Mouse (Mus musculus) cerebellum, adult 9-11 months (tissue): Measurements from ENCODE around the gene Gtf2h2.
"Not testable (repeated sequence)": the region's sequence is repeated elsewhere in the genome, so short reads cannot be mapped to it uniquely, and the experiment has no call there.

ENCODE experiments used
- DNase-seq: peaks from one replicate; pipeline ENCODE4 v3.0.0; 2022

Gene Gtf2h2

GRCm38 (mm10) chr13:100492061-100492787, at the start of gene Gtf2h2:
Gene Gtf2h2, minus strand, starts transcription at chr13:100492579.
- DNase-seq: peak; percentile 80

DNA sequence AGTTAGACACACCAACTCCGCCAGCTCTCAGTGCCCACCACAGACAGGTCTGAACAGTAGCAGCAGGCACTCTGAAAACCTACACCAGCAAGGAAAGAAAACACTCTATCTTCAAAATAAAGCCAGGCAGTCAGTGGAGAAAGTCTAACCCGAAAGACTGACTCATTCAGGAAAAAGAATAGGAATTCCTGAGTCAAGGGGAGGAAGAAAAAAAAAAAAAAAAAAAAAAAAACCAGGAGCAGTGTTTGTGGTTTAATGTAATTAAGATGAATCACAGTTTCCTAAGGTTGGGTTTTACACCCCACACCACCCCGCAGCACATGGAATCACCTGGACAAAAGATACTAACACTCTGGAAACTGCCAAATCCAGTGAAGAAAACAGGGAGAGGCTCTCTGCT, 43.8 kb upstream of the Gtf2h2 start:
- DNase-seq: no peak

- no peak for DNase-seq
These were observed 40.5 kb upstream of the Gtf2h2 start for GRCm38 (mm10) chr13:100532788-100533365.

DNA sequence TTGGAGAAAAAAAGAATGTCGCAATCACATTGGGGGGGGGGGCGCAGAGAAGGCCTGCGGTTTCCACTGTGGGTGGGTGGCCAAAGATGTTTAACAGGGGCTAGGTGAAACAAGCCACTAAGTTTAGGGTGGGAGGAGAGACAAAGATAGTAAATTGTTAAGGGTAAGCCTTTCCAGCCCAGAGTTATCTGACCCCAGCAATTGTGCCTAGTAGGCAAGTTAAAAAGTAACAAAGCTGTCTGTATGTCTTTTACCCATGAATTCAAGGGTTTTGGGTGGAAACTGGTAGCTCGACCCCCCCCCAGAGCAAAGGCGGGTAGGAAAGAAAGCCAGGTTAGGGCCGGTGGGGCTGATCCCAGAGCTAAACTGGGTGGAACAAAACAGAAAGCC, 34.3 kb upstream of the Gtf2h2 start:
- DNase-seq: no peak

GRCm38 (mm10) chr13:100525935-100526648, 33.7 kb upstream of the Gtf2h2 start:
- peak; percentile 68 for DNase-seq

DNA sequence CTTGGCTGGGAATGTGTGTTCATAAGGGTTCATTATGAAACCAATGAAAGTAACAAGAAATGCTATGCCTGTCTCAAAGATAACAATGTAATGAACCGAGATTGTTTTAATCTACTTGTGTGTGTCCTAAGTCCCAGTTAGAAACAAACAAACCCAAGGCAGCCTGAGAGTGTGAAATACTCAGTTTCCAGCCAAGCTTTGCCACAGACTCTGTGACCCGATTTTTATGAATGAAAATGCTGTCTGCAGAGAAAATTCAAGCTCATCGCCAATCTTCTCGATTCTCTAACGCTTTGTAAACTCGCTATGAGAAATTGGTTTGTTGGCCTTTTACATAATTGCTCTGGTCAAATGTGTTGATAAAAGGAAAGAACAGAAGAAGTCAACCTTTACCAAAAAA, 32.5 kb upstream of the Gtf2h2 start:
- DNase-seq: no peak

GRCm38 (mm10) chr13:100523698-100524097, 31.3 kb upstream of the Gtf2h2 start:
- DNase-seq: no peak

GRCm38 (mm10) chr13:100521724-100522591, 29.6 kb upstream of the Gtf2h2 start:
- no peak for DNase-seq

DNA sequence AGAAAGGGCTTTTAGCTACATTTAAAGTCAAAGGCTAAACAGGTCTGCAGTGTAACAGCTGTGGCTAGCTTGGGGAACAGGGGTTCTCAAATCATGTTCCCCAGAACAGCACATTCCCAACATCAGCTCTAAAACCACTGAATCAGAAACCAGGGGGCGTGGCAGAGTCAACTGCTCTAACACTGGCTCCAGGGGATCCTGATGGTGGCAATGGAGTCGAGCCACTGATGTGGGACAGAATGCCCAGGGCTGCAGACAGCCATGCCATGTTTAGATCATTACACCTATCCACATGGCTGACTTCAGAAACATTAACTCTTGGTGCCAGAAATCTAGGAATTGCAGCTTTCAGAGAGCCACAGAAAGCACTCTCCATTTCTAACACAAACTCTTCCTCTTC, 26.8 kb upstream of the Gtf2h2 start:
- DNase-seq: no peak

DNA sequence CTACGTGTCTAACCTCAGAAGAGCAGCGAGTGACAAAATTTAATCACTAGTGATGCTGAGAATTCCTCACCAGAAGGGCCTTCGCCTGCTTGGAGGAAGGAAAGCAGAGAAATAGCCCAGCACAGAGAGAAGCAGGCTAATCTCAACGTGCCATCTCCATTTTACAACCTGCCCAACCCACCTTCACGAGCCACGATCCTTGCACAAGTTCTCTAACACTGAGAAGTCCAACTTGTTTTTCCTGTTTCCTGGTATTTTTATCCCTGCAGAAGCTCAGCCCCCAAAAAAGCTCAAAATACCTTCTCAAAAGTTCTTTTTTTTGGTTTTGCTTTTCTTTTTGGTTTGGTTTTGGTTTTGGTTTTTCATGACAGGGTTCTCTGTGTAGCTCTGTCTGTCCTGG, 25.8 kb upstream of the Gtf2h2 start:
- DNase-seq: no peak

DNA sequence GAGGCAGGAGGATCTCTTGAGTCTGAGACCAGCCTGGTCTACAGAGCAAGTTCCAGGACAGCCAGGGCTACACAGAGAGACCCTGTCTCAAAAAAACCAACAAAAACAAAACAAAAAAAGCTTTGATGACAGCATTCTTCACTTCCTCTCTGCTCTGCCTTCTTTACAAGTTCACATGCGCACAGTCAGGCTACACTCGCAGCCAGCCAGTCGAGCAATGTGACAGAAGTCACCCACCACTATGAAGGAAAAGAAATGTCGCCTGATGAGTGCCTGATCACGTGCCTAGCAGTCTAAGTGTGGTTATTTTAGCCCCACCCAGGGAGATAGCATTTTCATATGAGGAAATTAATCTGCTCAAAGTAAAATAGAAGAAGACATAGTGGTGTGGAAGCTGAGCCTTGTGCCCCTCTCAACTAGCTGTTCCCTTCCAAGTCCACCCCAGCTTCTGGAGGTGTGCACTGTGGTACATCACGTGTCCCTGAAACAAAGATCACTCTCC, 25.3 kb upstream of the Gtf2h2 start:
- no peak for DNase-seq

DNA sequence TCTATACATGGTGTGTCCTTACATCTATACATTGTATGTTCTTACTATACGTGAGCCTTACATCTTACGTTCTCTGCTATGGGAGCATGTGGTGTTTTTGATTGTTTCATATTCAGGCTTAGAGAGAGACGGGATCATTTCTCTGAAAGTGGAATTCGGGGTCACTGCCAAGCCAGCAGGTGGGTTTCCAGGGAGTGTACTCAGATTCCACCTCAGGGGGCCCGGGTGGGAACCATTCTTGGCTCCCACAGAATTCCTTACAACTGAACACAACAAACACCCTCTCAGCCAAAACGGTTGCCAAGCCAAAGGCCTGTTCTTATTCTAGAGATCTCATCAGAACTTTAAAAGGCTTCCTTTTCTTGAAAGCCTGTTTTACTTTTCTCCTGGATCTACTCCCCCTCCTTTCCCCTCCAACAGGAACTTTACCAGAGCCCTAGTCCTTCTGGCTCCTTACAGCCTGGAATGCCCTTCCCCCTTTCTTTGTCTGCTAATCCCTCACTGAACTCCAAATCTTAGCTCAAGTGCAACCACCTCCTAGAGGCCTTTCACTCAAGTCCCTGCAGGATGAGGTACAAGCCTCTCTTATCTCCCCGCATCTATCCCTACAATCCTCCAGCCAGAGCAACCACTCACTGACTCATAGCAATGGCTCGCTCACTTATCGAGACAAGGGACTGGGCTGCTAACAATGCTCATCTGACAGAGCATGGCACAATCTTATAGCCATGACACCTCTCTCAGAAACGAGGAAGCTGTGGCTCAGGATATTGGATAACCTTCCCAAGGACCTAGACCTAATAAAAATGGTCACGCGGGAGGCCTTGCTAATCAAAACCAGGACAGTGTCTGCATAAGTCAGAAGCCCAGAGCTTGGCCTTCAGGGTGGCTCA, 24.1 kb upstream of the Gtf2h2 start:
- DNase-seq: peak; percentile 39

GRCm38 (mm10) chr13:100512792-100513191, 20.4 kb upstream of the Gtf2h2 start:
- no peak for DNase-seq

DNA sequence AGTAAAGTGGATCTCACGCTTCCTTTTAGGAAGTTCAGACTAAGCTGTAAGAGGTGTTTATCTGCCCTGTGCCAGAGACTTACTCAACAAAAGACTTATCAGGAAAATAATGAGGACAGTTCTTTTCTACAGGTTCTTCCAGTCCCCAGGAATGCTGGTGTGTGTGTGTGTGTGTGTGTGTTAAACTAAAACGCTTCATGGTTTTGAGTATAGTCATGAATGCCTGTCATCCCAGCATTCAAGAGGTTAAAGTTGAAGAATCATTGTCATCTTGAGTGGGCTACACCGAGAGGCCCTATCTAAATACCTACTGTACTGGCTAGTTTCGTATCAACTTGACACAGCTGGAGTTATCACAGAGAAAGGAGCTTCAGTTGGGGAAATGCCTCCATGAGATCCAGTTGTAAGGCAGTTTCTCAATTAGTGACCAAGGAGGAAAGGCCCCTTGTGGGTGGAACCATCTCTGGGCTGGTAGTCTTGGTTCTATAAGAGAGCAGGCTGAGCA, 19.5 kb upstream of the Gtf2h2 start:
- no peak for DNase-seq

DNA sequence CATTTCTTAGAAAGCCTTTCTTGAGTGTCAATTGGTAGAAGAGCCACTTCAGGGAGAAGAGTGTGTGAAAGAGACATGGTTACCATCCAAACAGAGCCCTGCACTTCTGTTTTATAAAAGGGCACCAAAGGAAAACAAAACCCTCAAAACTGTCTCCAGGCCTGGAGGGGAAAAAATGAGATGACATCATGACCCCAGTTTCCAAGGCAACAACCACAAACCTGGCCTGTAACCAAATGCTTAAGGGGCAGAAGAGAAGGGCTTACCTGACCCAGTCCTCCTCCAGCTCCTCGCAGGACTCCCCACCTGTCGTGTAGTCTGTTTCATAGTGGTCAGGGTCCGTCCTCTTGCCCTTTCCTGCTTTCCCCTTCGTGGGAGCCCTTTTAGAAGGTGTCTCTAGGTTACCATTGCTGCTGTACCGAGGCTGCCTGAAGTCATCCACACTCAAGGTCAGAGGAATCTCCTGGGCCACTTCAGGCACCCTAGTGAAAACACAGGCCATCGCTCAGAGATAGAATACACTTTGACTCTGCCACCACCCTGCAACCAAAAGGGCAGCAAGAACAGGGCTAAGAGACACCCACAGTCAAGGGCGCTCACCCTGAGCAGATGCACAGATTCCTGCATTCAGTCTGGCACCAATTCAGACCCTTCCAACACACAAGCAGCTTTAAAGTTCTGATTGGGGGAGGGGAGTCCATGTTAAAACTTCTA, 18.9 kb upstream of the Gtf2h2 start:
- no peak for DNase-seq

DNA sequence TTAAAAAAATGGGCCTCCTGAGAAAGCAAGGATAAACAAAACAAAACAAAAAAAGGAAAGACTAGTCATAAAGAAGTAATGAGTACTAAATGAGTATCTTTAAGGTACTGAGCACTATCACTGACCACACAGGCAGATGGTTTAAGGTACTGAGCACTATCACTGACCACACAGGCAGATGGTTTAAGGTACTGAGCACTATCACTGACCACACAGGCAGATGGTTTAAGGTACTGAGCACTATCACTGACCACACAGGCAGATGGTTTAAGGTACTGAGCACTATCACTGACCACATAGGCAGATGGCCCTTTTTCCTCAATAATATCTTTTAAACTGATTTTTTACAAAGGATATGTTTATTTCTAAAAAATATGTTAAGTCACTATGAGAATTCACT, 7.2 kb upstream of the Gtf2h2 start:
- DNase-seq: not testable (repeated sequence)

GRCm38 (mm10) chr13:100495337-100495736, 3.0 kb upstream of the Gtf2h2 start:
- DNase-seq: no peak

DNA sequence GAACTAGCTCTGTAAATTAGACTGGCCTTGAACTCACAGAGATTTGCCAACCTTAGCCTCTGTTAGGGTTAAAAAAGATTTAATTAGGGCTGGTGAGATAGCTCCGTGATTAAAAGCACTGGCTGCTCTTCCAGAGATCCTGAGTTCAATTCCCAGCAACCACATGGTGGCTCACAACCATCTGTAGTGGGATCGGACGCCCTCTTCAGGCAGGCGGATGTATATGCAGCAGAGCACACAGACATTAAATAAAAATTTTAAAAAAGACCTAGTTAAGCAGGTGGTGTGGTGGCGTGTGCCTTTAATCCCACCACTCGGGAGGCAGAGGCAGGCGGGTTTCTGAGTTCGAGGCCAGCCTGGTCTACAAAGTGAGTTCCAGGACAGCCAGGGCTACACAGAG, 2.0 kb upstream of the Gtf2h2 start:
- DNase-seq: not testable (repeated sequence)

DNA sequence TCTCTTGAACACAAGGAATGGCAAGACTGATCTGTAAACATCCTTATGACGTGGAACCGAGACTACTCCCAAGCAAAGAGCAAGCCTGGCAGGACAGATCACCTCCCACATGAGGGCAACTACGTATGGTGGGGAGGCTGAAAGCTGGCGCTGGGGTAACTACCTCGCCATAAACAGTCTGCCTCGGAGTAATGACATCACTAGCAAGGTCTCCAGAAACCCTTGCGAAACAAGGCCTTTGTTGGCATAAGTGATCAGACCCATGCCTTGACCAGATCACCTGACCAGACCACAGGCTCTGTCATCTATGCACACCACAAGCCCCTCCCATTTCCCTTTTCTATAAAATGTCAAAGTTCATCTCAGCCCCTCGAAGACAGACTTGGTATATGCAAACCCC, 934 bp upstream of the Gtf2h2 start:
- DNase-seq: no peak

DNA sequence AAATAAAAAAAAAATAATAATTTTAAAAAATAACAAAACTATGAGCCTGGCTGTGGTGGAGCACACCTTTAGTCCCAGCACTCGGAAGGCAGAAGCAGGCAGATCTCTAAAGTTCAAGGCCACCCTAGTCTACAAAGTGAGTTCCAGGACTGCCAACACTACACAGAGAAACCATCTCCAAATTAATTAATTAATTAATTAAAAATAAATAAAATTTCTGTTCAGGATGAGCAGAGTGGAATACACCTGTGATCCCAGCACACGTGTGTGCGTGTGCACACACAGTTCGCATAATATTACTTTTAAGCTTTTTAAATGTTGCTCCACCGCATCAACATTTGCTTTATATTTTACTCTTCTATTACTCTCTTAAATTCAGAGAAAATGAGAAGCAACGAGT, 756 bp downstream of the Gtf2h2 start:
- no peak for DNase-seq

GRCm38 (mm10) chr13:100490424-100490823, 2.0 kb downstream of the Gtf2h2 start:
- DNase-seq: no peak
